Mouse (Mus musculus): ENCODE measurements around the gene Khsrp. TPM values are rescaled to one million over a fixed set of nuclear protein-coding genes. Genes with fewer than 3 reads are reported as not detected.

The Khsrp gene
- polyA plus RNA-seq, 3 experiments from 2014 or later, result 17.4 to 36.4 (median 31.4) TPM

- ATAC-seq, result no peak
These were observed 3.9 kb downstream of the Khsrp start for GRCm38 (mm10) chr17:57027471-57027870.

- ATAC-seq, result no peak
These were observed 10.4 kb downstream of the Khsrp start for GRCm38 (mm10) chr17:57020960-57021359.

- ATAC-seq, result no peak
These were observed 11.6 kb downstream of the Khsrp start for GRCm38 (mm10) chr17:57019693-57020092.

GRCm38 (mm10) chr17:57012245-57012795 is 19.0 kb downstream of the Khsrp start:
- ATAC-seq, result no peak

GRCm38 (mm10) chr17:57011236-57012141 is 19.8 kb downstream of the Khsrp start, which contains the start of the genes Gtf2f1 and Gm17949:
Gene Gtf2f1 (minus strand): TSS chr17:57011288.
Gene Gm17949 (plus strand): TSS chr17:57011469.
- peak; percentile 90 for ATAC-seq

- ATAC-seq, result peak; percentile 52
These were observed 20.4 kb downstream of the Khsrp start for GRCm38 (mm10) chr17:57010911-57011235.

- no peak for ATAC-seq
These were observed 24.0 kb downstream of the Khsrp start for GRCm38 (mm10) chr17:57007137-57007905.

- no peak for ATAC-seq
These were observed 27.3 kb downstream of the Khsrp start for GRCm38 (mm10) chr17:57003994-57004393.

GRCm38 (mm10) chr17:57001228-57001627 is 30.1 kb downstream of the Khsrp start:
- ATAC-seq, result no peak

GRCm38 (mm10) chr17:56999968-57000609 is 31.2 kb downstream of the Khsrp start, which contains the start of gene Pspn:
Gene Pspn (minus strand): TSS chr17:57000018.
- ATAC-seq, result no peak

- ATAC-seq, result no peak
These were observed 31.9 kb downstream of the Khsrp start for GRCm38 (mm10) chr17:56999414-56999813.

GRCm38 (mm10) chr17:56997029-56997667 is 34.2 kb downstream of the Khsrp start, which contains the start of gene Alkbh7:
Gene Alkbh7 (plus strand): TSS chr17:56997339.
- ATAC-seq, result peak; percentile 100

GRCm38 (mm10) chr17:56996506-56996905 is 34.8 kb downstream of the Khsrp start:
- no peak for ATAC-seq

GRCm38 (mm10) chr17:56995046-56995445 is 36.3 kb downstream of the Khsrp start:
- no peak for ATAC-seq

GRCm38 (mm10) chr17:56990966-56991365 is 40.4 kb downstream of the Khsrp start:
- ATAC-seq, result no peak

- ATAC-seq, result peak; percentile 99
These were observed 41.1 kb downstream of the Khsrp start, which contains the start of gene Clpp for GRCm38 (mm10) chr17:56990115-56990746. Gene Clpp (plus strand): TSS chr17:56990305.

- ATAC-seq, result peak; percentile 72
These were observed 41.7 kb downstream of the Khsrp start for GRCm38 (mm10) chr17:56989467-56990114.

GRCm38 (mm10) chr17:56988921-56989430 is 42.3 kb downstream of the Khsrp start:
- no peak for ATAC-seq

GRCm38 (mm10) chr17:56988441-56988840 is 42.9 kb downstream of the Khsrp start:
- ATAC-seq, result no peak

- ATAC-seq, result no peak
These were observed 45.1 kb downstream of the Khsrp start for GRCm38 (mm10) chr17:56986105-56986805.
